Mouse (Mus musculus): ENCODE measurements around the gene Actc1. TPM values are rescaled to one million over a fixed set of nuclear protein-coding genes. Genes with fewer than 3 reads are reported as not detected.

Gene Actc1
- polyA plus RNA-seq, 1 experiment from 2014 or later = not detected

GRCm38 (mm10) chr2:114060071-114060591 is 6.8 kb upstream of the Actc1 start:
- Histone ChIP-seq H3K27ac (no peak overlapping the region), H3K36me3 (ENCODE audit: inconsistent target) (no peaks in the 10 kb centered on the region), H3K4me3 (ENCODE audit: inconsistent target) (no peak overlapping the region), H3K79me2 (ENCODE audit: inconsistent target) (no peaks in the 10 kb centered on the region)
- 81% methylated on average over 6 of the region's 6 CpGs for WGBS (ENCODE audit: missing documents)

- no peak overlapping the region for H3K4me3 ChIP-seq (ENCODE audit: inconsistent target)
- no peaks in the 10 kb centered on the region for H3K79me2 ChIP-seq (ENCODE audit: inconsistent target)
- WGBS (ENCODE audit: missing documents) = 78% methylated on average over 1 of the region's 1 CpGs
- no peak overlapping the region for H3K27ac ChIP-seq
- no peaks in the 10 kb centered on the region for H3K36me3 ChIP-seq (ENCODE audit: inconsistent target)
These were observed 6.3 kb upstream of the Actc1 start for GRCm38 (mm10) chr2:114059608-114060007.

DNA sequence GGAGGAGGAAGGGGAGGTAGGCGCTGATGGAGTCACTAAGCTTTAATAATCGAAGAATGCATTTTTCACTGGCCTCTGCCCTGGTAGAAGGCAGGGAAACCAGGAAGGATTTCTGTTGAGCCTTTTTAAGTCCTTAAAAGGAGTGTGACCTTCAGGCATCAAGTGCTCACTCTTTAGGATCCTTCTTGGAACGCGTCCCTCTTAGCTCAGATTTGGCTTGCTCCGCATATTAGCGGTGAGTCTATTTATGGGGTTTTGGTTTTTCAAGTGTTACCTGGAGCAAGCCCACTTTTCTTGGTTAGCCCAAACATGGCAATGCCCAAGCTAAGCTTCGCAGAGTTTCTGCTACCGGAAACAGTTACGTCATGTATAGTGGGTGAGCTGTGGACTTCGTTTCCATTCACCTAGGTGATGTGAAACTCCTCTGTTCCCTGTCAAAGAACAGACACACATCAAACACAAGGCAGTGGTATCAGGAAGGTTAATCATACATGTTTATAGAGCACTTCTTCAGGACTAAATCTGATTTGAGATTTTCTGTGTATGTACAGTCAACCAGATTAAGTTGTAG is 5.0 kb upstream of the Actc1 start:
- 95% methylated on average over 10 of the region's 10 CpGs for WGBS (ENCODE audit: missing documents)
- Histone ChIP-seq H3K4me3 (ENCODE audit: inconsistent target) (no peak overlapping the region), H3K79me2 (ENCODE audit: inconsistent target) (no peaks in the 10 kb centered on the region), H3K36me3 (ENCODE audit: inconsistent target) (no peaks in the 10 kb centered on the region), H3K27ac (no peak overlapping the region)

GRCm38 (mm10) chr2:114057303-114057853 is 4.0 kb upstream of the Actc1 start:
- Histone ChIP-seq H3K27ac (no peak overlapping the region), H3K36me3 (ENCODE audit: inconsistent target) (no peaks in the 10 kb centered on the region), H3K79me2 (ENCODE audit: inconsistent target) (no peaks in the 10 kb centered on the region), H3K4me3 (ENCODE audit: inconsistent target) (no peak overlapping the region)
- WGBS (ENCODE audit: missing documents) = 46% methylated on average over 9 of the region's 10 CpGs

- H3K36me3 ChIP-seq (ENCODE audit: inconsistent target) = no peaks in the 10 kb centered on the region
- 86% methylated on average over 4 of the region's 4 CpGs for WGBS (ENCODE audit: missing documents)
These were observed 781 bp upstream of the Actc1 start for GRCm38 (mm10) chr2:114054129-114054528.

GRCm38 (mm10) chr2:114051871-114052241 is 1.5 kb downstream of the Actc1 start:
- H3K79me2 ChIP-seq (ENCODE audit: inconsistent target) = no peaks in the 10 kb centered on the region
- H3K4me3 ChIP-seq (ENCODE audit: inconsistent target) = no peak overlapping the region
- 93% methylated on average over 14 of the region's 14 CpGs for WGBS (ENCODE audit: missing documents)
- no peaks in the 10 kb centered on the region for H3K36me3 ChIP-seq (ENCODE audit: inconsistent target)
- no peak overlapping the region for H3K27ac ChIP-seq

More at GRCm38 (mm10) chr2:114054129-114054528, 781 bp upstream of the Actc1 start:
- no peak overlapping the region for H3K4me3 ChIP-seq (ENCODE audit: inconsistent target)
- H3K27ac ChIP-seq = no peak overlapping the region
- no peaks in the 10 kb centered on the region for H3K79me2 ChIP-seq (ENCODE audit: inconsistent target)

DNA sequence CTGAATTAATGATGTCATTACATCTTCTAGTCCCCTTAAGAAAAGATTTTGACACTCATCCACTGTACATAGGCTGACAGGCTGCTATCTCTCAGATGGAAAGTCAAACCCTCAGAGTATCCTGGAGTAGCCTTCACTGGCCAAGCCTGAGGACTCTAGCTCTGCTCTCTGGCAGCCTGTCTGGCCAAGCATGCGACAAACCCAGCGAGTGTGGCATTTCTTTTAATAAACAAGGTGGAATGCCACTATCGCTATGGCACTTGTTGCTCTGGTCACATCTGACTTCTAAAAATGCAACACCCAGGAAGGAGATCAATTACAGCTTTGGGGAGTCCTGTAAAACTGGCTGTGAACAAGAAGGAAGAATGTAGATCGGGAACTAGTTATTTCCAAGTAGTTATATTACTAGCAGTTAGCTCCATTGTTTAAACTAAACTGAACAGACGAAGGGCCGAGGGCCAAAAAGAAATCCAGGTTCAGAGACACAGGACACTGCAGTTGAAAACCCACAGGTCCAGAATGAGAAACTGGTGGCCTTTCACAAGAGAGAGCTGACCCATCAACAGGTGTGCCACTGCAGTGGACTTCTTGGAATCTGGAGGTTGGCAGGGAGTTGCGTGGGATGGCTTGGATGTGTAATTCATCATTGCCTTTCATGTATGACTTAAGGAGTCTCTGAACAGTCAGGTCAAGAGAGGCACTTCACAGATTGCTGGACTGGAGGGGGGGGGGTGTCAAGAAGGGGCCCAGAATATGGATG is 2.1 kb downstream of the Actc1 start:
- H3K36me3 ChIP-seq (ENCODE audit: inconsistent target) = no peaks in the 10 kb centered on the region
- 90% methylated on average over 7 of the region's 7 CpGs for WGBS (ENCODE audit: missing documents)
- no peaks in the 10 kb centered on the region for H3K79me2 ChIP-seq (ENCODE audit: inconsistent target)
- no peak overlapping the region for H3K4me3 ChIP-seq (ENCODE audit: inconsistent target)
- no peak overlapping the region for H3K27ac ChIP-seq

- 96% methylated on average over 7 of the region's 7 CpGs for WGBS (ENCODE audit: missing documents)
- no peak overlapping the region for H3K27ac ChIP-seq
- H3K4me3 ChIP-seq (ENCODE audit: inconsistent target) = no peak overlapping the region
- no peaks in the 10 kb centered on the region for H3K36me3 ChIP-seq (ENCODE audit: inconsistent target)
- H3K79me2 ChIP-seq (ENCODE audit: inconsistent target) = no peaks in the 10 kb centered on the region
These were observed 3.2 kb downstream of the Actc1 start for GRCm38 (mm10) chr2:114050150-114050549.

DNA sequence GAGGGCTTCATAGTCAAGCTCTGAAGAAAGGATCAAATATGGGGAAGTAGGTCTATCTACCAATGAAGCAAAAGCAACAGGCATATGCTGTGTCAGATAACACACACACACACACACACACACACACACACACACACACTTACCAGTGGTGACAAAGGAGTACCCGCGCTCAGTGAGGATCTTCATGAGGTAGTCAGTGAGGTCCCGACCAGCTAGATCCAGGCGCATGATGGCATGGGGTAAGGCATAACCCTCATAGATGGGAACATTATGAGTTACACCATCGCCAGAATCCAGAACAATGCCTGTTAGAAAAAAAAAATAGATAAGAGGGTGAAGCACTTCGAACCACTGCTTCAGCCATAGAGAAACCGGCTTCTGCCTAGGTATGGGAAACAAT is 4.0 kb downstream of the Actc1 start:
- H3K27ac ChIP-seq = no peak overlapping the region
- H3K36me3 ChIP-seq (ENCODE audit: inconsistent target) = no peaks in the 10 kb centered on the region
- 95% methylated on average over 7 of the region's 7 CpGs for WGBS (ENCODE audit: missing documents)
- H3K79me2 ChIP-seq (ENCODE audit: inconsistent target) = no peaks in the 10 kb centered on the region
- H3K4me3 ChIP-seq (ENCODE audit: inconsistent target) = no peak overlapping the region

- Histone ChIP-seq H3K4me3 (ENCODE audit: inconsistent target) (no peak overlapping the region), H3K36me3 (ENCODE audit: inconsistent target) (no peaks in the 10 kb centered on the region), H3K27ac (no peak overlapping the region), H3K79me2 (ENCODE audit: inconsistent target) (no peaks in the 10 kb centered on the region)
- WGBS (ENCODE audit: missing documents) = 95% methylated on average over 5 of the region's 5 CpGs
These were observed 5.3 kb downstream of the Actc1 start for GRCm38 (mm10) chr2:114047960-114048611.

- Histone ChIP-seq H3K79me2 (ENCODE audit: inconsistent target) (no peaks in the 10 kb centered on the region), H3K27ac (no peak overlapping the region), H3K36me3 (ENCODE audit: inconsistent target) (no peaks in the 10 kb centered on the region), H3K4me3 (ENCODE audit: inconsistent target) (no peak overlapping the region)
- WGBS (ENCODE audit: missing documents) = 89% methylated on average over 5 of the region's 5 CpGs
These were observed 7.1 kb downstream of the Actc1 start for GRCm38 (mm10) chr2:114046151-114046664.

DNA sequence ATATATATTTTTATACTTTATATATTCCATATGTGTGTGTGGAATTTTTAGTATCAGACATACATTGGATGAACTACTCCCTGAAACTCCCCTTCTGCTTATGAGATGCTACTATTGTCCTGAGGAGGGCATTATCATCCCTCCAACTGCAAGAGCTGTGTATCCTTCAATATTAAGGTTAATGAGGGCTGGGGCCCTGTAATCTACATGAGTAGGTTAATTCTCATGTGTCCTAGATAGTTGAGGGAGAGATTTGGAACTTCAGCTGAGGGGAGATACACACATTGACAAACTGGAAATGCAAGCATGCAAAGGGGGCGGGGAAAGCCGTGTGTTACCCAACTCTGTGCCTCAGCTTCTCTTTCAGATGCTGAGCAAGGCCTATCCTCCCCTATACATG is 15.4 kb downstream of the Actc1 start:
- 83% methylated on average over 2 of the region's 2 CpGs for WGBS (ENCODE audit: missing documents)

DNA sequence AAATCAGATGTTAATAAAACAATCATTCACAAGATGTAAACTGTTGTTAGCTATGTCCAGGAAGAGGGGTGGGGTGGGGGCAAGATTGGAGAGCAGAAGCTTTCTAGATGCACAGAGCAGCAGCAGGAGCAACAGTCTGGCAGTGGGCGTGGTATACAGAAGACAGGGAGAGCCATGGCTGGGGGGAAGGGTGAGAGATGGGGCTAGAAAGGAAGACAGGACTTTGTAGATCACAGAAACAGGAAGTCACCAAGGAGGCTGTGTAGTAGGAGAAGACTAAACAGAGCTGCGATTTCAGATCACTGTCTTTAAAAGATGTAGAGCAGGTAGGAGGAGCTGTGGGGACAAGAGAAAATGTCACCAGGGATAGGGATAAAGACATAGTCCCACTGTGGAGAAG is 21.1 kb downstream of the Actc1 start:
- no peak overlapping the region for H3K4me3 ChIP-seq (ENCODE audit: inconsistent target)
- 4% methylated on average over 2 of the region's 2 CpGs for WGBS (ENCODE audit: missing documents)
- no peak overlapping the region for H3K27ac ChIP-seq
- H3K36me3 ChIP-seq (ENCODE audit: inconsistent target) = no peaks in the 10 kb centered on the region
- H3K79me2 ChIP-seq (ENCODE audit: inconsistent target) = no peaks in the 10 kb centered on the region

More for the DNA sequence above, 15.4 kb downstream of the Actc1 start:
- H3K27ac ChIP-seq = no peak overlapping the region
- H3K79me2 ChIP-seq (ENCODE audit: inconsistent target) = no peaks in the 10 kb centered on the region
- no peaks in the 10 kb centered on the region for H3K36me3 ChIP-seq (ENCODE audit: inconsistent target)
- H3K4me3 ChIP-seq (ENCODE audit: inconsistent target) = no peak overlapping the region

GRCm38 (mm10) chr2:114023383-114023782 is 30.0 kb downstream of the Actc1 start:
- no peak overlapping the region for H3K27ac ChIP-seq
- H3K36me3 ChIP-seq (ENCODE audit: inconsistent target) = no peaks in the 10 kb centered on the region
- H3K79me2 ChIP-seq (ENCODE audit: inconsistent target) = no peaks in the 10 kb centered on the region
- H3K4me3 ChIP-seq (ENCODE audit: inconsistent target) = no peak overlapping the region
- WGBS (ENCODE audit: missing documents) = 90% methylated on average over 6 of the region's 6 CpGs

- no peaks in the 10 kb centered on the region for H3K36me3 ChIP-seq (ENCODE audit: inconsistent target)
These were observed 33.2 kb downstream of the Actc1 start for GRCm38 (mm10) chr2:114020210-114020563.

More at GRCm38 (mm10) chr2:114020210-114020563, 33.2 kb downstream of the Actc1 start:
- H3K27ac ChIP-seq = no peak overlapping the region
- H3K4me3 ChIP-seq (ENCODE audit: inconsistent target) = no peak overlapping the region
- H3K79me2 ChIP-seq (ENCODE audit: inconsistent target) = no peaks in the 10 kb centered on the region
